Mouse (Mus musculus): ENCODE data around the gene Atpaf1. TPM values are rescaled to one million over a fixed set of nuclear protein-coding genes. Genes with fewer than 3 reads are reported as not detected.
A peak's percentile ranks its signal among the peaks of the same experiment; 100 is the strongest.

The Atpaf1 gene
- polyA plus RNA-seq, 1 experiment, result not detected

DNA sequence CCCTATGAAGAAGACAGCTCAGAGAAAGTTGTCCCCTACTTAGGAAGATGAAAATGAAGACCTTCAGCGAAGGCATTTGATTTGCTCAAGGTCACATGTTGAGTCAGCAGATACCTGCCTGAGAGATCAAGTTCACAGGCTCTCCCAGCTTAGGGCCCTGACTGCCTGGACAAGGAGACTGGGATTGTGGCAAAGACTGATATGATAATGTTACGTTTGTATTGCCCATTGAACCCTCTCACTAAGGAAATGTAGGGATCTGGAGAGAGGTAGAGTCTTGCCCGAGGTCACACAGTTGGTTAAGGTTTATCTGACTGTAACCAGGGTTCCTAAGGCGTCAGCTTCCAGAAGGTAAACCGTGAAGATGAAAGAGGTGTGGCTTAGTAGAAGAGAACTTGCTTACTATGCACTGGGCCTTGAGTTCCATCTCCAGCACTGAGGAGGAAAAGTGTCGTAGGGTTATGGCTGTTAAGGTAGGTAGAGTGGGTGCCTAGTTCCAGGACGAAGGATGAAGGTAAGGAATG, 961 bp downstream of the Atpaf1 start:
- Histone ChIP-seq H3K4me3 (ENCODE audit: insufficient read depth, low read depth, low read length) (peak overlapping the region; percentile 81), H3K27ac (ENCODE audit: insufficient read depth, low read depth, low read length) (peak overlapping the region; percentile 77), H3K4me1 (ENCODE audit: control insufficient read depth, insufficient read depth, low read length) (peaks cover 8% of the 10 kb centered on the region; the same call in 1 of the 2 replicates)
- 45% methylated on average over 7 of the region's 7 CpGs for WGBS
- no peak for TF ChIP-seq CTCF (IDR thresholded peaks at IDR 0.05; ENCODE audit: insufficient read depth, low read depth, low read length)
- no peak for TF ChIP-seq POLR2A (IDR thresholded peaks at IDR 0.05; ENCODE audit: insufficient read depth, low read depth, low read length)

DNA sequence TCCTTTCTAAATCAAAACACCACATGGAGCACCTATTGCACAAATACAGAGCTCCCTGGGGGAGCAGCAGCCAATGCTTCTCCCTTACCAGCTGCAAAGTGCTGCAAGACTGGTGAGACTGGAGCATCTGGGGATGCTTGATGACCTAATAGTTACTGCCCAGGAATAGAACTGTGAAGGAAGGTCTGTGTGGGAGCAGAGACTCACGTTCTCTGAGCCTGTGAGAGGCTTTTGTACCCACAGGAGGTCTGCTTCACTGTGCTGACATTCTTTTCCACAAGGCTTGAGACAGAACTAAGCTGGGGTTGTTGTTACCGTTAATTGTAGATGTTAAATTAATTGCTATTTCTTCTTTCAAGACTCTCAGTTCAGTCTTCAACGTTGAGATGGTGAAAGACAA, 6.3 kb downstream of the Atpaf1 start:
- WGBS, result 28% methylated on average over 3 of the region's 3 CpGs
- Histone ChIP-seq H3K4me3 (ENCODE audit: insufficient read depth, low read depth, low read length) (no peak overlapping the region), H3K4me1 (ENCODE audit: control insufficient read depth, insufficient read depth, low read length) (peaks cover 6% of the 10 kb centered on the region), H3K27ac (ENCODE audit: insufficient read depth, low read depth, low read length) (peak overlapping the region; percentile 98; the same call in 1 of the 2 replicates)
- TF ChIP-seq CTCF (IDR thresholded peaks at IDR 0.05; ENCODE audit: insufficient read depth, low read depth, low read length) (no peak), POLR2A (IDR thresholded peaks at IDR 0.05; ENCODE audit: insufficient read depth, low read depth, low read length) (no peak)

DNA sequence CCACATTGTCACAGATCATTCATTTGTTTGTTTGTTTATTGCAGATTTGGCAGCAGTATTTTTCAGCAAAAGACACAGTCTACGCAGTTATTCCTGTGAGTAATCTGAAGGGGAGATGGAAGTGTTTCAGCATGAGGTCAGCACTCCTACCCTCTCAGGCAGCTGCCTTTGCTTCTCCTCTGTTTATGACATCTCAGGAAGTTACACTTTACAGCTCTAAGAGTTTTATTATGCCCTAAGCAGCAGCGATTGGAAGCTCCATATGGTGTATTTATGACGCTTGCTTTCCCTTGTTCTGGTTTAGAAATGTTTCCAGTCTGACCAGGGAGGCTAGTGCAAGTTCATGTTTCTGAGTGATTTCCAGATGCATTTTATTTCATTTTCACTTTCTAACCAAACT, 10.7 kb downstream of the Atpaf1 start:
- Histone ChIP-seq H3K4me3 (ENCODE audit: insufficient read depth, low read depth, low read length) (no peak overlapping the region), H3K27ac (ENCODE audit: insufficient read depth, low read depth, low read length) (no peak overlapping the region), H3K4me1 (ENCODE audit: control insufficient read depth, insufficient read depth, low read length) (peaks cover 3% of the 10 kb centered on the region)
- 94% methylated on average over 3 of the region's 3 CpGs for WGBS
- TF ChIP-seq POLR2A (IDR thresholded peaks at IDR 0.05; ENCODE audit: insufficient read depth, low read depth, low read length), result no peak
- no peak for TF ChIP-seq CTCF (IDR thresholded peaks at IDR 0.05; ENCODE audit: insufficient read depth, low read depth, low read length)

DNA sequence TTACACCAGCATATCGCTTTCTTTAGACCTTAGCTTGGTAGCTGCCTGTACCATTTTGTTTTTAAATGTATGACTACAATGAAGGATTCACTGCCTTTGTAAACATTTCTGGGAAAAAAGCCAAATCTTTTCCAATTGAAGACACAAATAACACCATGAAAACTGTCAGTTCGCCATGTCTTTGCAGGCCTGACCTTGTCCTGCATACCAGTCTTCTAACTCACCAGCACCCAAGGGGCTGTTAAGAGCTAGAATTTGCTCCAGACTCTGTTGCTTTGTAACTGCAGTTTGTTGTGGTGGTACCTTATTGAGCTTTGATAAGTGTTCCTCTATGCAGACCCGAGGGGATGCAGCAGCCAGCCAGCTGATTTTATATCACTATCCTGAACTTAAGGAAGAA, 15.4 kb downstream of the Atpaf1 start:
- 20% methylated on average over 3 of the region's 3 CpGs for WGBS

DNA sequence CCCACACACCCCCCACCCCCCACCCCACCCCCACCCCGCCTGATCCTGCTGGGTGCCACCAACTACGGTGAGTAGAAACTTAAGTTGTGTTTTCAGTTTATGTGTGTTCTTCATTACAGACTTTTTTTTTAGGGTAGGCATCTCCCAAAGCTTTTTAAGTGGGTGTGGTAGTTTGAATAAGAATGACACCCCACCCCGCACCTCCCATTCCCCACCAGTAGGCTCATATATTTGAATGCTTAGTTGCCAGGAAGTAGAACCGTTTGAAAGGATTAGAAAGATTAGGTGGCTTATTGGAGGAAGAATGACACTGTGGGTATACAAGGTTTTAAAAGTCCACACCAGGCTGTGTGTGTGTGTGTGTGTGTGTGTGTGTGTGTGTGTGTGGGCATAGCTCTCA, 27.7 kb downstream of the Atpaf1 start:
- TF ChIP-seq CTCF (IDR thresholded peaks at IDR 0.05; ENCODE audit: insufficient read depth, low read depth, low read length), result no peak
- TF ChIP-seq POLR2A (IDR thresholded peaks at IDR 0.05; ENCODE audit: insufficient read depth, low read depth, low read length), result no peak
- Histone ChIP-seq H3K4me1 (ENCODE audit: control insufficient read depth, insufficient read depth, low read length) (no peaks in the 10 kb centered on the region), H3K27ac (ENCODE audit: insufficient read depth, low read depth, low read length) (no peak overlapping the region), H3K4me3 (ENCODE audit: insufficient read depth, low read depth, low read length) (no peak overlapping the region)
- WGBS, result 80% methylated on average over 4 of the region's 4 CpGs

More for the DNA sequence above, 15.4 kb downstream of the Atpaf1 start:
- H3K27ac ChIP-seq (ENCODE audit: insufficient read depth, low read depth, low read length), result no peak overlapping the region
- H3K4me3 ChIP-seq (ENCODE audit: insufficient read depth, low read depth, low read length), result no peak overlapping the region
- H3K4me1 ChIP-seq (ENCODE audit: control insufficient read depth, insufficient read depth, low read length), result no peaks in the 10 kb centered on the region
- TF ChIP-seq POLR2A (IDR thresholded peaks at IDR 0.05; ENCODE audit: insufficient read depth, low read depth, low read length), result no peak
- TF ChIP-seq CTCF (IDR thresholded peaks at IDR 0.05; ENCODE audit: insufficient read depth, low read depth, low read length), result no peak

DNA sequence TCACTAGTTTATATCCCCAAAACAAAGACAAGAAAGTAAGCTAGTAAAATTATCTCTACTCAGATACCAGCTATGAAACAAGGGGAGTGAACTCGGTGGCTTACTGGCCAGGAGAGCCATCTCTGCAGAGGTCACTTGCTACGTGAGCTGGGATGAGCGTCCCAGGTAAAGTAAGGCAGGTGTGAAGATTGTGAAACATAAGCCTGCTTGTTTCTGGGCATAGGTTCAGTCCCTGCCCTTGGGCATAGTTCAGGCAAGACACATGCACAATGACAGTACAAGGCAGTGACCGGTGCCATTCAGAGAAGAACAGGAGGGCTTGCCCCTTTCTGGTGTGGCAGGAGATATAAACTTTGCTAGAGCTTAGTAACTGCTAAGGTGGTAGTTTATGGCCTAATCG, 31.0 kb downstream of the Atpaf1 start:
- Histone ChIP-seq H3K4me1 (ENCODE audit: control insufficient read depth, insufficient read depth, low read length) (no peaks in the 10 kb centered on the region), H3K27ac (ENCODE audit: insufficient read depth, low read depth, low read length) (no peak overlapping the region), H3K4me3 (ENCODE audit: insufficient read depth, low read depth, low read length) (no peak overlapping the region)
- WGBS, result 95% methylated on average over 5 of the region's 5 CpGs
- TF ChIP-seq CTCF (IDR thresholded peaks at IDR 0.05; ENCODE audit: insufficient read depth, low read depth, low read length) (no peak), POLR2A (IDR thresholded peaks at IDR 0.05; ENCODE audit: insufficient read depth, low read depth, low read length) (no peak)

DNA sequence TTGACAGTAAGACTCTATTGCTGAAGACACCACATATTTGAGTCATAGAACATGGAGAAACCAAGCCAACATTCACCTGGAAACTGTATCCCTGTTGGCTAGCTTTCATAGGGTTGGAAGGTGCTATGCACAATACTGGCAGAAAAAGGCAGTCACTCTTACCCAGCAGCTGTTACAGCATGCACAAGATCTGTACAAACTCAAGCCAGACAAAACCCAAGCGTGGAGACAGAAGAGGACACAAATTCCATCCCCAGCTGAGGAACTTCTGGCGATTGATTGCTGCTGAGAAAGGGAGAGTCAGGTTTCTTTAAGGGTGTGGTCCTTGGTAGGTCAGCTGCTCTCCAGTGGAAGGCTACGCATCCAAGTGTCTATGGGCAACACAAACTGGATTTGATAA, 35.6 kb downstream of the Atpaf1 start:
- Histone ChIP-seq H3K27ac (ENCODE audit: insufficient read depth, low read depth, low read length) (no peak overlapping the region), H3K4me1 (ENCODE audit: control insufficient read depth, insufficient read depth, low read length) (no peaks in the 10 kb centered on the region), H3K4me3 (ENCODE audit: insufficient read depth, low read depth, low read length) (no peak overlapping the region)
- 93% methylated on average over 3 of the region's 3 CpGs for WGBS
- no peak for TF ChIP-seq CTCF (IDR thresholded peaks at IDR 0.05; ENCODE audit: insufficient read depth, low read depth, low read length)
- TF ChIP-seq POLR2A (IDR thresholded peaks at IDR 0.05; ENCODE audit: insufficient read depth, low read depth, low read length), result no peak

DNA sequence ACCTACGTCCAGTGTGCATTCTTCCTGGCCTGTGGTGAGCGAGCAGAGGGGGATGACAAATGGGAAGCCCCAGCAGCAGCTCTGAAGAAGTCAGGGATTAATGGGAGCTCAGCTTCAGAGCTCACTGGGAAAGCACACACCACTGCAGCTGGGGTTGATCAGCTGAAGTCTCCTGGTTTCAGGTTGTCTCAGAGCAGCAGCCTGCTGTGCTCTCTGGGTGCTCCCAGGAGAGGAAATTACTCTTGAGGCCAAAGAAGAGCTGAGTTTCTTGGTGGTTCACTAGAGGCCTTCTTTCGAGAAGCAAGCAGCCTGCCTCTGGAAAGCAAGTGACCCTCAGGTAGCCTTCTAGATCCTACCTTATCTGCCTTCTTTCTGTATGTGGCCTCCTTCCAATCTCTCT, 36.3 kb downstream of the Atpaf1 start:
- H3K27ac ChIP-seq (ENCODE audit: insufficient read depth, low read depth, low read length), result no peak overlapping the region
- no peaks in the 10 kb centered on the region for H3K4me1 ChIP-seq (ENCODE audit: control insufficient read depth, insufficient read depth, low read length)
- TF ChIP-seq CTCF (IDR thresholded peaks at IDR 0.05; ENCODE audit: insufficient read depth, low read depth, low read length) (no peak), POLR2A (IDR thresholded peaks at IDR 0.05; ENCODE audit: insufficient read depth, low read depth, low read length) (no peak)
- 88% methylated on average over 3 of the region's 3 CpGs for WGBS
- H3K4me3 ChIP-seq (ENCODE audit: insufficient read depth, low read depth, low read length), result no peak overlapping the region

DNA sequence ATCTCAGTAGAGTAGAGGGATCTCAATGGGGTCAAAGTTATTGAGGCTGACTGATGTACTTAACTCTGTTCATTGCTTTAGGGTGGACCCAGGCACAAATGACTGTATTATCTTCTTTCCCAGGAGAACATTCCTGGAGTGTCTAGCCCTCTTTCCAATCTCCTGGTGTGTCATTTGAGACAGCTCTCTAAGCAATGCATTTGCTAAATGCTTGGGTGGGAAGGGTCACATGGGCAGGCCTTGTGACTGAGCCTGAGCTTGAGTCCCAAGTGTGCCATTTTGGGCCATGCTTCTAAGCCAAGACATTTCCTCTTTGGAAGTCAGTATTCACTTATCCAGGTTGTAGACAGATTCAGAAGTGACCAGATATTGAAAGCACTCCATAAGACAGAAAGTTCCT, 36.8 kb downstream of the Atpaf1 start:
- no peaks in the 10 kb centered on the region for H3K4me1 ChIP-seq (ENCODE audit: control insufficient read depth, insufficient read depth, low read length)
- H3K4me3 ChIP-seq (ENCODE audit: insufficient read depth, low read depth, low read length), result no peak overlapping the region
- no peak for TF ChIP-seq CTCF (IDR thresholded peaks at IDR 0.05; ENCODE audit: insufficient read depth, low read depth, low read length)
- TF ChIP-seq POLR2A (IDR thresholded peaks at IDR 0.05; ENCODE audit: insufficient read depth, low read depth, low read length), result no peak

DNA sequence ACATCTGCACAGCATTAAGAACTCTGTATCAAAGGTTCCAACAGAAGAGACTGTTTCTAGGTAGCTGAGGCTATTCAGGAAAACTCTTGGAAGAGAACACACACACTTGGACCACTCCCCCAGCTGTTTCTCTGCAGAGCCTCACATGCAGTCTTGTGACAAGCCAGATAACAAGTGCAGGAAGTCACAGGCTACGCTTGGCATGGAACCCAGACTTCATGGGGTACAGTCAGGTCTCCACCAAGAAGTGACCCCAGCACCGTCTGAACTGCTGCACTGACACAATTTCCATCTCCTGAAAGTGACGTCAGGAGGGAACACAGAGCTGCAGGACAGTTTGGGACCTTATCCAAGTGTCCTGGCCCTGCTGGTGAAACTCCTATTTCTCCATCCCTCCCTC, 37.3 kb downstream of the Atpaf1 start:
- Histone ChIP-seq H3K4me1 (ENCODE audit: control insufficient read depth, insufficient read depth, low read length) (no peaks in the 10 kb centered on the region), H3K27ac (ENCODE audit: insufficient read depth, low read depth, low read length) (no peak overlapping the region), H3K4me3 (ENCODE audit: insufficient read depth, low read depth, low read length) (no peak overlapping the region)
- no peak for TF ChIP-seq CTCF (IDR thresholded peaks at IDR 0.05; ENCODE audit: insufficient read depth, low read depth, low read length)
- no peak for TF ChIP-seq POLR2A (IDR thresholded peaks at IDR 0.05; ENCODE audit: insufficient read depth, low read depth, low read length)
- 42% methylated on average over 3 of the region's 3 CpGs for WGBS

More for the DNA sequence above, 36.8 kb downstream of the Atpaf1 start:
- H3K27ac ChIP-seq (ENCODE audit: insufficient read depth, low read depth, low read length), result no peak overlapping the region
